Comparison of ENCODE assay signal across 11 mouse cellular contexts in genomic region chr12:71834041-71834440, GRCm38 (mm10). TPM values are rescaled to one million over a fixed set of nuclear protein-coding genes. Genes with fewer than 3 reads are reported as not detected.
DNase-seq lines count a peak whose midpoint lies in the region; ATAC-seq lines count a peak whose summit lies in the region.
"Had no signal": no experiment of that assay in that cellular context is flagged by ENCODE, and none has a peak within 500 bp of the region (broad histone marks: within the 10 kb centered on the region; RNA-seq: fewer than 3 reads in every experiment).

No protein-coding gene starts in this region.

- no peak overlapping the region for H3K9ac ChIP-seq in lung, embryonic 15.5 days
- no peak overlapping the region for H3K9ac ChIP-seq in stomach, embryonic 15.5 days
- no peak overlapping the region for H3K9ac ChIP-seq in kidney, embryonic 15.5 days
- H3K9ac ChIP-seq: embryonic facial prominence, embryonic 12.5 days had no signal

- H3K9me3 ChIP-seq in megakaryocyte, embryonic 14.5 days, result no peaks in the 10 kb centered on the region
- no peaks in the 10 kb centered on the region for H3K9me3 ChIP-seq in lung, embryonic 15.5 days
- no peaks in the 10 kb centered on the region for H3K9me3 ChIP-seq in stomach, embryonic 15.5 days
- no peaks in the 10 kb centered on the region for H3K9me3 ChIP-seq in kidney, embryonic 15.5 days (replicated peaks)
- H3K9me3 ChIP-seq: embryonic facial prominence, embryonic 12.5 days had no signal

- H3K36me3 ChIP-seq in megakaryocyte, embryonic 14.5 days (replicated peaks; ENCODE audit: low read length), result peaks cover 63% of the 10 kb centered on the region
- H3K36me3 ChIP-seq in lung, embryonic 15.5 days, result no peaks in the 10 kb centered on the region
- H3K36me3 ChIP-seq in stomach, embryonic 15.5 days, result no peaks in the 10 kb centered on the region
- no peaks in the 10 kb centered on the region for H3K36me3 ChIP-seq in kidney, embryonic 15.5 days
- H3K36me3 ChIP-seq: embryonic facial prominence, embryonic 12.5 days had no signal

- H3K4me1 ChIP-seq in megakaryocyte, embryonic 14.5 days, result peaks cover 67% of the 10 kb centered on the region
- peaks cover 76% of the 10 kb centered on the region for H3K4me1 ChIP-seq in lung, embryonic 15.5 days
- H3K4me1 ChIP-seq in stomach, embryonic 15.5 days, result peaks cover 30% of the 10 kb centered on the region
- peaks cover 32% of the 10 kb centered on the region for H3K4me1 ChIP-seq in kidney, embryonic 15.5 days

- WGBS in lung, embryonic 15.5 days, result 25% methylated on average over 7 of the region's 7 CpGs
- 46% methylated on average over 7 of the region's 7 CpGs for whole genome bisulfite sequencing in stomach, embryonic 15.5 days
- WGBS in kidney, embryonic 15.5 days, result 83% methylated on average over 7 of the region's 7 CpGs

- peak overlapping the region; percentile 48; the same call in 1 of the 2 replicates for H3K27ac ChIP-seq in lung, embryonic 15.5 days
- H3K27ac ChIP-seq in stomach, embryonic 15.5 days, result no peak overlapping the region
- no peak overlapping the region for H3K27ac ChIP-seq in kidney, embryonic 15.5 days
- H3K27ac ChIP-seq: embryonic facial prominence, embryonic 12.5 days had no signal

- H3K4me3 ChIP-seq in megakaryocyte, embryonic 14.5 days (replicated peaks), result peak overlapping the region; percentile 89
- H3K4me3 ChIP-seq in lung, embryonic 15.5 days, result no peak overlapping the region
- H3K4me3 ChIP-seq in stomach, embryonic 15.5 days (replicated peaks), result no peak overlapping the region
- H3K4me3 ChIP-seq in kidney, embryonic 15.5 days (replicated peaks), result no peak overlapping the region
- H3K4me3 ChIP-seq: embryonic facial prominence, embryonic 12.5 days had no signal

- no peak overlapping the region; the same call in 1 of the 2 replicates for H3K4me2 ChIP-seq in lung, embryonic 15.5 days
- H3K4me2 ChIP-seq in stomach, embryonic 15.5 days, result 0 out of 2 replicates have a peak overlapping the region, but pooled peaks have one; percentile 2
- no peak overlapping the region for H3K4me2 ChIP-seq in kidney, embryonic 15.5 days
- H3K4me2 ChIP-seq: embryonic facial prominence, embryonic 12.5 days had no signal

- DNase-seq in embryo, embryonic 10.5 days (ENCODE audit: low spot score), result peak; percentile 21
- no peak for DNase-seq in embryo, embryonic 9.5 days (ENCODE audit: extremely low spot score)
- no peak for DNase-seq in thymus, postnatal 0 days (ENCODE audit: low spot score)
- DNase-seq: kidney, adult 2 months; layer of hippocampus, postnatal 36 days had no signal

- H3K27me3 ChIP-seq in megakaryocyte, embryonic 14.5 days (replicated peaks), result no peaks in the 10 kb centered on the region
- H3K27me3 ChIP-seq in lung, embryonic 15.5 days, result no peaks in the 10 kb centered on the region
- H3K27me3 ChIP-seq in stomach, embryonic 15.5 days (replicated peaks), result no peaks in the 10 kb centered on the region
- no peaks in the 10 kb centered on the region; the same call in 1 of the 2 replicates for H3K27me3 ChIP-seq in kidney, embryonic 15.5 days
- H3K27me3 ChIP-seq: embryonic facial prominence, embryonic 12.5 days had no signal

- no peak for ATAC-seq in megakaryocyte, adult 5-6 weeks (ENCODE audit: poor library complexity, severe bottlenecking)
- no peak for ATAC-seq in lung, embryonic 15.5 days (ENCODE audit: borderline replicate concordance, extremely low read depth, low FRiP score, low TSS enrichment)
- no peak for ATAC-seq in stomach, embryonic 15.5 days (ENCODE audit: insufficient read depth, low FRiP score, low read depth)
- ATAC-seq in kidney, embryonic 15.5 days (replicated peaks; ENCODE audit: low FRiP score), result no peak

RNA-seq across cellular contexts. Expression of gene Daam1, which starts 3.2 kb away (rescaled TPM):
- 52.8 and 186 TPM in 2 replicates for polyA plus RNA-seq in megakaryocyte, embryonic 14.5 days (2012; ENCODE audit: insufficient read depth, low replicate concordance)
- total RNA-seq in megakaryocyte, adult 5-6 weeks (2015), result 12.3 and 12.7 TPM in 2 replicates
- total RNA-seq in megakaryocyte, adult 5-6 weeks (2017), result 14.6 and 18.0 TPM in 2 replicates
- polyA plus RNA-seq in lung, embryonic 15.5 days (2015; fragmentation: Nextera tagmentation; extraction: Ambion mirVana), result 12.2 and 13.8 TPM in 2 replicates
- polyA plus RNA-seq in stomach, embryonic 15.5 days (2015; fragmentation: Nextera tagmentation; extraction: Ambion mirVana), result 9.8 and 10.0 TPM in 2 replicates
- 3.8 TPM in 2 replicates for polyA plus RNA-seq in thymus, postnatal 0 days (2015; fragmentation: Nextera tagmentation; extraction: Ambion mirVana)
- 9.0 and 9.4 TPM in 2 replicates for polyA plus RNA-seq in kidney, embryonic 15.5 days (2015; fragmentation: Nextera tagmentation; extraction: Ambion mirVana)
